Mouse (Mus musculus) E14TG2a.4 (cell line): ENCODE measurements around the gene Adam19.

Experiments used
- CTCF ChIP-seq: conservative IDR thresholded peaks from 2 replicates; pipeline ENCODE4 v1.5.1; 2014; ENCODE audit warnings: low read length
- NANOG ChIP-seq: IDR thresholded peaks from 2 replicates; pipeline ENCODE4 v1.6.1; 2014; ENCODE audit warnings: borderline replicate concordance, low read length, mixed read lengths

GRCm38 (mm10) chr11:46176155-46176554, 120.4 kb downstream of the Adam19 start:
- no peak for TF ChIP-seq CTCF
- TF ChIP-seq NANOG: no peak
